Mouse (Mus musculus): ENCODE data around the gene Klhl18. TPM values are rescaled to one million over a fixed set of nuclear protein-coding genes. Genes with fewer than 3 reads are reported as not detected.
A peak's percentile ranks its signal among the peaks of the same experiment; 100 is the strongest.

The Klhl18 gene
- total and polyA plus RNA-seq, 3 experiments, result 3.8 to 6.9 TPM; not detected in 1

DNA sequence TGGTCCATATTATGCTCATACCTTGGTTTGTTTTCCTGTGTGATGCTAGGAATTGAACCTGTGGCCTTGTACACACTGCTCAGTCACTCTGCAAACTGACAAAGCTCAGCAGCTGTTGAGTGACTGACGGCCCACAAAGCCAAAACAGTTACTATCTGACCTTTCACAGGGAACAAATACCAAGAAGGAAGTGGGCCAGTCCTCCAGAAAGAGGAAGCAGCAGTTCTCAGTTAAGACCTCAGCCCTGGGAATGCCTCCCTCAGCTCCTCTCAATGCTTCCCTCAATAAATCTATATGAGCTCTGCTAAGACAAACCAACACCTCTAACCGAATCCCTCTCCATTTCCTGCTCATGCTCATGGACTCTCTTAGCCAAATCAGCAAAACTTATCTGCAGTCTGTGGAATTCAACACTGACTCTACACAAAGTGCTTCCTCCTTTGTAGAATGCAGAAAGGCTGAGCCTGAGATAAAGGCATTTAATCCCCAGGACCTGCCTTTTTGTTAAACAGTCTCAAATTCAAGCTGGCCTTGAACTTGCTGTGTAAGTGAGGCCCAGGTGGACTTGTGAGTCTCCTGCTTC lies 17.3 kb downstream of the Klhl18 start (continued):
- peak; percentile 79 for TF ChIP-seq HCFC1 (IDR thresholded peaks at IDR 0.05; ENCODE audit: low read depth, low read length)
- TF ChIP-seq EP300 (IDR thresholded peaks at IDR 0.05; ENCODE audit: low read depth in 1 of 2, low read length in 2 of 2), result peak; percentile 88
- no peak for TF ChIP-seq CHD1 (IDR thresholded peaks at IDR 0.05; ENCODE audit: low read depth, low read length)
- TF ChIP-seq POLR2AphosphoS2 (IDR thresholded peaks at IDR 0.05; ENCODE audit: low read length), result no peak
- peak; percentile 85 for TF ChIP-seq ELF1 (IDR thresholded peaks at IDR 0.05; ENCODE audit: low read depth, low read length)
- TF ChIP-seq USF1 (IDR thresholded peaks at IDR 0.05; ENCODE audit: low read depth, low read length), result no peak
- no peak for TF ChIP-seq MYC (IDR thresholded peaks at IDR 0.05; ENCODE audit: low read depth, low read length)
- no peak for TF ChIP-seq E2F4 (IDR thresholded peaks at IDR 0.05; ENCODE audit: borderline replicate concordance, low read depth, low read length)

- no peak overlapping the region for H3K9ac ChIP-seq (ENCODE audit: control insufficient read depth, low read depth, low read length, poor library complexity, severe bottlenecking)
- peaks cover 0 to 25% of the 10 kb centered on the region in 2 experiments; a peak in 2 of 4 replicates for H3K36me3 ChIP-seq (ENCODE audit: control insufficient read depth in 1 of 2, insufficient read depth in 2 of 2, low read length in 2 of 2)
- no peaks in the 10 kb centered on the region for H3K9me3 ChIP-seq (replicated peaks; ENCODE audit: insufficient read depth, low read length)
- DNase-seq (ENCODE audit: low read depth, low spot score), result no peak
- H3K4me3 ChIP-seq (ENCODE audit: control insufficient read depth in 1 of 2, insufficient read depth in 1 of 2, low read depth in 2 of 2, low read length in 2 of 2), result no peak overlapping the region
- H3K4me1 ChIP-seq (ENCODE audit: control insufficient read depth in 1 of 2, insufficient read depth in 2 of 2, low read length in 2 of 2), result peaks cover 18 to 27% of the 10 kb centered on the region in 2 experiments
- peak overlapping the region; percentile 89; the same call in 1 of the 2 replicates for H3K27ac ChIP-seq (ENCODE audit: control insufficient read depth, low read depth, low read length)
- TF ChIP-seq POLR2AphosphoS5 (IDR thresholded peaks at IDR 0.05; ENCODE audit: borderline replicate concordance, low read depth, low read length) (no peak), ZKSCAN1 (IDR thresholded peaks at IDR 0.05; ENCODE audit: low read depth, low read length) (no peak), ZMIZ1 (IDR thresholded peaks at IDR 0.05; ENCODE audit: low read depth, low read length) (no peak), NELFE (IDR thresholded peaks at IDR 0.05; ENCODE audit: low read depth, low read length) (no peak), RAD21 (IDR thresholded peaks at IDR 0.05; ENCODE audit: low read depth, low read length) (no peak), SIN3A (IDR thresholded peaks at IDR 0.05; ENCODE audit: low read length) (no peak)
- H3K79me2 ChIP-seq (ENCODE audit: control insufficient read depth, insufficient read depth, low read length, poor library complexity), result no peaks in the 10 kb centered on the region
- H3K27me3 ChIP-seq (ENCODE audit: control insufficient read depth in 1 of 2, insufficient read depth in 2 of 2, low read length in 2 of 2), result no peaks in the 10 kb centered on the region
These were observed 18.6 kb downstream of the Klhl18 start for GRCm38 (mm10) chr9:110457926-110458325.

- no peaks in the 10 kb centered on the region for H3K36me3 ChIP-seq (ENCODE audit: control insufficient read depth in 1 of 2, insufficient read depth in 2 of 2, low read length in 2 of 2)
- peaks cover 0 to 6% of the 10 kb centered on the region in 2 experiments; a peak in 2 of 4 replicates for H3K4me1 ChIP-seq (ENCODE audit: control insufficient read depth in 1 of 2, insufficient read depth in 2 of 2, low read length in 2 of 2)
- no peaks in the 10 kb centered on the region for H3K9me3 ChIP-seq (replicated peaks; ENCODE audit: insufficient read depth, low read length)
- no peak overlapping the region for H3K9ac ChIP-seq (ENCODE audit: control insufficient read depth, low read depth, low read length, poor library complexity, severe bottlenecking)
- DNase-seq (ENCODE audit: low read depth, low spot score), result no peak
- H3K4me3 ChIP-seq (ENCODE audit: control insufficient read depth in 1 of 2, insufficient read depth in 1 of 2, low read depth in 2 of 2, low read length in 2 of 2), result no peak overlapping the region
- no peak for TF ChIP-seq MYC (IDR thresholded peaks at IDR 0.05; ENCODE audit: low read depth, low read length)
- no peak for TF ChIP-seq ZMIZ1 (IDR thresholded peaks at IDR 0.05; ENCODE audit: low read depth, low read length)
- TF ChIP-seq NELFE (IDR thresholded peaks at IDR 0.05; ENCODE audit: low read depth, low read length), result no peak
- no peak for TF ChIP-seq RCOR1 (IDR thresholded peaks at IDR 0.05; ENCODE audit: low read depth, low read length)
- TF ChIP-seq TBP (IDR thresholded peaks at IDR 0.05; ENCODE audit: low read depth, low read length), result no peak
- TF ChIP-seq ZNF384 (IDR thresholded peaks at IDR 0.05; ENCODE audit: low read depth, low read length), result no peak
- TF ChIP-seq CHD1 (IDR thresholded peaks at IDR 0.05; ENCODE audit: low read depth, low read length), result no peak
- TF ChIP-seq MAFK (IDR thresholded peaks at IDR 0.05; ENCODE audit: borderline replicate concordance, low read depth, low read length), result no peak
- no peak for TF ChIP-seq MAZ (IDR thresholded peaks at IDR 0.05; ENCODE audit: low read depth, low read length)
- TF ChIP-seq ETS1 (IDR thresholded peaks at IDR 0.05; ENCODE audit: low read depth, low read length), result no peak
- no peak for TF ChIP-seq BHLHE40 (IDR thresholded peaks at IDR 0.05; ENCODE audit: borderline replicate concordance, low read depth, low read length)
- no peak for TF ChIP-seq CHD2 (IDR thresholded peaks at IDR 0.05; ENCODE audit: low read length)
- TF ChIP-seq KAT2A (conservative IDR thresholded peaks at IDR 0.05; ENCODE audit: low read depth, low read length), result no peak
- TF ChIP-seq MYB (IDR thresholded peaks at IDR 0.05; ENCODE audit: low read depth, low read length), result no peak
- TF ChIP-seq SMC3 (IDR thresholded peaks at IDR 0.05; ENCODE audit: low read depth, low read length), result no peak
- no peak for TF ChIP-seq GABPA (IDR thresholded peaks at IDR 0.05; ENCODE audit: low read depth, low read length)
- no peak for TF ChIP-seq POLR2A (IDR thresholded peaks at IDR 0.05; ENCODE audit: control insufficient read depth in 1 of 2, insufficient read depth in 1 of 2, low read depth in 1 of 2, low read length in 2 of 2, poor library complexity in 1 of 2)
- no peak for TF ChIP-seq TAL1 (IDR thresholded peaks at IDR 0.05; ENCODE audit: low read length)
- TF ChIP-seq E2F4 (IDR thresholded peaks at IDR 0.05; ENCODE audit: borderline replicate concordance, low read depth, low read length), result no peak
- TF ChIP-seq SIN3A (IDR thresholded peaks at IDR 0.05; ENCODE audit: low read length), result no peak
- H3K27me3 ChIP-seq (ENCODE audit: control insufficient read depth in 1 of 2, insufficient read depth in 2 of 2, low read length in 2 of 2), result no peaks in the 10 kb centered on the region
- no peak overlapping the region for H3K27ac ChIP-seq (ENCODE audit: control insufficient read depth, low read depth, low read length)
- no peaks in the 10 kb centered on the region for H3K79me2 ChIP-seq (ENCODE audit: control insufficient read depth, insufficient read depth, low read length, poor library complexity)
These were observed 24.0 kb downstream of the Klhl18 start for GRCm38 (mm10) chr9:110452523-110452922.

Measured in MEL (cell line).